In genomic region chr6:42247173-42247572, GRCm38 (mm10) we compare ENCODE assay signal across 9 mouse cellular contexts. TPM values are rescaled to one million over a fixed set of nuclear protein-coding genes. Genes with fewer than 3 reads are reported as not detected.
DNase-seq lines count a peak whose midpoint lies in the region; ATAC-seq and TF ChIP-seq lines count a peak whose summit lies in the region.
"Had no signal": no experiment of that assay in that cellular context is flagged by ENCODE, and none has a peak within 500 bp of the region (broad histone marks: within the 10 kb centered on the region; RNA-seq: fewer than 3 reads in every experiment).

No protein-coding gene starts in this region.

- no peak overlapping the region for H3K27ac ChIP-seq in hindbrain, postnatal 0 days
- H3K27ac ChIP-seq in liver, postnatal 0 days (ENCODE audit: low read depth) = no peak overlapping the region
- no peak overlapping the region for H3K27ac ChIP-seq in layer of hippocampus, adult 2 months

- H3K4me1 ChIP-seq in hindbrain, postnatal 0 days (ENCODE audit: insufficient read depth, low read length) = 0 out of 2 replicates have a peak, but pooled peaks cover 7% of the 10 kb centered on the region
- peaks cover 9% of the 10 kb centered on the region for H3K4me1 ChIP-seq in liver, postnatal 0 days (ENCODE audit: insufficient read depth)

- H3K9ac ChIP-seq in hindbrain, postnatal 0 days (replicated peaks; ENCODE audit: low read length) = no peak overlapping the region
- no peak overlapping the region for H3K9ac ChIP-seq in liver, postnatal 0 days (replicated peaks)

- TF ChIP-seq CTCF in hindbrain, postnatal 0 days (IDR thresholded peaks at IDR 0.05; ENCODE audit: low read depth) = no peak
- TF ChIP-seq CTCF in liver, postnatal 0 days (IDR thresholded peaks at IDR 0.05; ENCODE audit: low read depth) = no peak
- TF ChIP-seq CTCF in layer of hippocampus, adult 2 months (conservative IDR thresholded peaks at IDR 0.05) = no peak

- 9% methylated on average over 8 of the region's 8 CpGs for WGBS in hindbrain, postnatal 0 days
- 23% methylated on average over 8 of the region's 8 CpGs for WGBS in liver, postnatal 0 days (ENCODE audit: insufficient replicate concordance)

- no peaks in the 10 kb centered on the region for H3K36me3 ChIP-seq in hindbrain, postnatal 0 days (ENCODE audit: insufficient read depth, low read length)
- no peaks in the 10 kb centered on the region for H3K36me3 ChIP-seq in liver, postnatal 0 days (replicated peaks; ENCODE audit: insufficient read depth, low read length)

- DNase-seq in thymus, postnatal 14 days = peak; percentile 52
- no peak for DNase-seq in thymus, adult 18-20 months
- no peak for DNase-seq in hindbrain, postnatal 0 days (ENCODE audit: low spot score)
- no peak for DNase-seq in liver, postnatal 0 days
- no peak for DNase-seq in layer of hippocampus, adult 2 months (ENCODE audit: low spot score in 2 of 2)
- no peak for DNase-seq in gastrocnemius, postnatal 4 days (ENCODE audit: low spot score in 2 of 2)
- DNase-seq in natural killer cell, adult 2 months (ENCODE audit: low spot score in 2 of 2) = no peak

- peak; percentile 46 for ATAC-seq in hindbrain, postnatal 0 days
- no peak for ATAC-seq in liver, postnatal 0 days
- ATAC-seq in megakaryocyte-erythroid progenitor cell, adult 5-6 weeks (replicated peaks; ENCODE audit: low FRiP score, low TSS enrichment, poor library complexity, severe bottlenecking) = no peak

- peak overlapping the region; percentile 23 for H3K4me3 ChIP-seq in hindbrain, postnatal 0 days (ENCODE audit: low read length)
- no peak overlapping the region for H3K4me3 ChIP-seq in liver, postnatal 0 days (ENCODE audit: low read depth, low read length)
- no peak overlapping the region for H3K4me3 ChIP-seq in layer of hippocampus, adult 2 months

- no peaks in the 10 kb centered on the region for H3K27me3 ChIP-seq in hindbrain, postnatal 0 days (ENCODE audit: insufficient read depth, low read length)
- H3K27me3 ChIP-seq in liver, postnatal 0 days (ENCODE audit: insufficient read depth, low read length) = no peaks in the 10 kb centered on the region

- no peak for TF ChIP-seq EP300 in liver, postnatal 0 days (IDR thresholded peaks at IDR 0.05; ENCODE audit: low read depth)

- no peaks in the 10 kb centered on the region for H3K9me3 ChIP-seq in hindbrain, postnatal 0 days (ENCODE audit: low read length)
- H3K9me3 ChIP-seq in liver, postnatal 0 days (ENCODE audit: low read length) = no peaks in the 10 kb centered on the region

- H3K4me2 ChIP-seq in hindbrain, postnatal 0 days (ENCODE audit: low read depth, low read length) = peak overlapping the region; percentile 45
- peak overlapping the region; percentile 86; the same call in 1 of the 2 replicates for H3K4me2 ChIP-seq in liver, postnatal 0 days (ENCODE audit: low read depth, low read length)

RNA-seq across cellular contexts. Expression of gene Gstk1, which starts 1.4 kb away (rescaled TPM):
- total RNA-seq in hindbrain, postnatal 0 days (2014; rRNA removed) = 6.5 and 12.2 TPM in 2 replicates
- polyA plus RNA-seq in hindbrain, postnatal 0 days (2015; fragmentation: Nextera tagmentation; extraction: Ambion mirVana) = 15.5 and 17.7 TPM in 2 replicates
- polyA plus RNA-seq in liver, postnatal 0 days (2015; fragmentation: Nextera tagmentation; extraction: Ambion mirVana) = 20.5 and 26.7 TPM in 2 replicates
- total RNA-seq in layer of hippocampus, adult 2 months (2021) = 10 to 100 TPM; 10.8 to 11.0 TPM
- 6.0 and 7.8 TPM in 2 replicates for total RNA-seq in megakaryocyte-erythroid progenitor cell, adult 5-6 weeks (2014; fragmentation: Nextera tagmentation)
- 1.6 and 5.3 TPM in 2 replicates for total RNA-seq in megakaryocyte-erythroid progenitor cell, adult 5-6 weeks (2017)
- 1 to 10 TPM; 6.5 to 7.5 TPM for total RNA-seq in gastrocnemius, postnatal 4 days (2021)

RNA-seq across cellular contexts. Expression of gene Tmem139, which starts 14.6 kb away (rescaled TPM):
- 0.21 TPM in 1 of 2 replicates, not detected in the other for total RNA-seq in hindbrain, postnatal 0 days (2014; rRNA removed)
- 0.21 TPM in 1 of 2 replicates, not detected in the other for polyA plus RNA-seq in hindbrain, postnatal 0 days (2015; fragmentation: Nextera tagmentation; extraction: Ambion mirVana)
- not detected in 2 replicates for polyA plus RNA-seq in liver, postnatal 0 days (2015; fragmentation: Nextera tagmentation; extraction: Ambion mirVana)
- not detected for total RNA-seq in layer of hippocampus, adult 2 months (2021)
- total RNA-seq in megakaryocyte-erythroid progenitor cell, adult 5-6 weeks (2014; fragmentation: Nextera tagmentation) = not detected in 2 replicates
- total RNA-seq in megakaryocyte-erythroid progenitor cell, adult 5-6 weeks (2017) = not detected in 2 replicates
- total RNA-seq in gastrocnemius, postnatal 4 days (2021) = not detected

RNA-seq across cellular contexts. Expression of gene Casp2, which starts 17.6 kb away (rescaled TPM):
- 31.7 and 43.0 TPM in 2 replicates for total RNA-seq in hindbrain, postnatal 0 days (2014; rRNA removed)
- polyA plus RNA-seq in hindbrain, postnatal 0 days (2015; fragmentation: Nextera tagmentation; extraction: Ambion mirVana) = 20.3 and 22.2 TPM in 2 replicates
- polyA plus RNA-seq in liver, postnatal 0 days (2015; fragmentation: Nextera tagmentation; extraction: Ambion mirVana) = 10.3 and 11.1 TPM in 2 replicates
- 10 to 100 TPM; 22.7 to 25.8 TPM for total RNA-seq in layer of hippocampus, adult 2 months (2021)
- total RNA-seq in megakaryocyte-erythroid progenitor cell, adult 5-6 weeks (2014; fragmentation: Nextera tagmentation) = 68.3 and 86.6 TPM in 2 replicates
- 51.2 and 76.1 TPM in 2 replicates for total RNA-seq in megakaryocyte-erythroid progenitor cell, adult 5-6 weeks (2017)
- total RNA-seq in gastrocnemius, postnatal 4 days (2021) = 10 to 100 TPM; 21.1 to 23.0 TPM

RNA-seq across cellular contexts. Expression of gene Tas2r144, which starts 32.0 kb away (rescaled TPM):
- total RNA-seq in hindbrain, postnatal 0 days (2014; rRNA removed) = not detected in 2 replicates
- not detected in 2 replicates for polyA plus RNA-seq in hindbrain, postnatal 0 days (2015; fragmentation: Nextera tagmentation; extraction: Ambion mirVana)
- polyA plus RNA-seq in liver, postnatal 0 days (2015; fragmentation: Nextera tagmentation; extraction: Ambion mirVana) = not detected in 2 replicates
- total RNA-seq in layer of hippocampus, adult 2 months (2021) = not detected
- not detected in 2 replicates for total RNA-seq in megakaryocyte-erythroid progenitor cell, adult 5-6 weeks (2014; fragmentation: Nextera tagmentation)
- not detected in 2 replicates for total RNA-seq in megakaryocyte-erythroid progenitor cell, adult 5-6 weeks (2017)
- not detected for total RNA-seq in gastrocnemius, postnatal 4 days (2021)
- polyA plus RNA-seq: heart, postnatal 0 days had no signal

RNA-seq across cellular contexts. Expression of gene Clcn1, which starts 39.3 kb away (rescaled TPM):
- total RNA-seq in hindbrain, postnatal 0 days (2014; rRNA removed) = 2.0 and 3.5 TPM in 2 replicates
- 0.43 and 0.95 TPM in 2 replicates for polyA plus RNA-seq in hindbrain, postnatal 0 days (2015; fragmentation: Nextera tagmentation; extraction: Ambion mirVana)
- polyA plus RNA-seq in liver, postnatal 0 days (2015; fragmentation: Nextera tagmentation; extraction: Ambion mirVana) = 0.09 TPM in 1 of 2 replicates, not detected in the other
- 1 to 10 TPM; 4.8 to 6.0 TPM for total RNA-seq in layer of hippocampus, adult 2 months (2021)
- total RNA-seq in megakaryocyte-erythroid progenitor cell, adult 5-6 weeks (2014; fragmentation: Nextera tagmentation) = not detected in 2 replicates
- not detected in 2 replicates for total RNA-seq in megakaryocyte-erythroid progenitor cell, adult 5-6 weeks (2017)
- total RNA-seq in gastrocnemius, postnatal 4 days (2021) = 10 to 100 TPM; 33.8 to 41.2 TPM
